Comparison of ENCODE assay signal across 8 mouse cellular contexts in genomic region chr7:126762471-126763008, GRCm38 (mm10). TPM values are rescaled to one million over a fixed set of nuclear protein-coding genes. Genes with fewer than 3 reads are reported as not detected.
A peak's percentile ranks its signal among the peaks of the same experiment; 100 is the strongest.
DNase-seq lines count a peak whose midpoint lies in the region; ATAC-seq and TF ChIP-seq lines count a peak whose summit lies in the region.

No protein-coding gene starts in this region.

- peak overlapping the region; percentile 67 for H3K9ac ChIP-seq in heart, embryonic 13.5 days
- H3K9ac ChIP-seq in forebrain, embryonic 16.5 days (replicated peaks; ENCODE audit: low read depth, low read length), result peak overlapping the region; percentile 48
- H3K9ac ChIP-seq in midbrain, embryonic 11.5 days (ENCODE audit: low read length), result no peak overlapping the region; the same call in 1 of the 2 replicates

- H3K36me3 ChIP-seq in heart, embryonic 13.5 days, result peaks cover 58% of the 10 kb centered on the region
- peaks cover 8% of the 10 kb centered on the region; the same call in 1 of the 2 replicates for H3K36me3 ChIP-seq in forebrain, embryonic 16.5 days (ENCODE audit: control insufficient read depth, insufficient read depth)
- H3K36me3 ChIP-seq in midbrain, embryonic 11.5 days (ENCODE audit: control insufficient read depth, insufficient read depth, low read length), result peaks cover 15% of the 10 kb centered on the region

- no peak for TF ChIP-seq CTCF in brain, embryonic 14.5 days (IDR thresholded peaks at IDR 0.05; ENCODE audit: borderline replicate concordance, extremely low read depth, insufficient read depth, insufficient read length)

- WGBS in heart, embryonic 13.5 days, result 47% methylated on average over 17 of the region's 17 CpGs
- 53% methylated on average over 17 of the region's 17 CpGs for WGBS in forebrain, embryonic 16.5 days
- WGBS in midbrain, embryonic 11.5 days, result 80% methylated on average over 17 of the region's 17 CpGs

- DNase-seq in heart, adult 11 months, result no peak
- DNase-seq in brain, embryonic 14.5 days (ENCODE audit: low read depth), result peak; percentile 53
- peak; percentile 67 for DNase-seq in midbrain, embryonic 11.5 days (ENCODE audit: low spot score, missing footprints)
- DNase-seq in urinary bladder, postnatal 36 days (ENCODE audit: low spot score in 2 of 2), result no peak
- DNase-seq in adrenal gland, postnatal 10 days, result no peak
- no peak for DNase-seq in spleen, postnatal 4 days (ENCODE audit: low spot score in 2 of 2)

- H3K9me3 ChIP-seq in heart, embryonic 13.5 days, result no peaks in the 10 kb centered on the region
- no peaks in the 10 kb centered on the region for H3K9me3 ChIP-seq in forebrain, embryonic 16.5 days (ENCODE audit: control insufficient read depth, low read length)
- no peaks in the 10 kb centered on the region for H3K9me3 ChIP-seq in midbrain, embryonic 11.5 days (ENCODE audit: control insufficient read depth, low read length)

- ATAC-seq in heart, embryonic 13.5 days (ENCODE audit: extremely low read depth, insufficient number of reproducible peaks, low FRiP score, low TSS enrichment), result no peak
- ATAC-seq in forebrain, embryonic 16.5 days, result peak; percentile 12; the same call in 1 of the 2 replicates
- no peak for ATAC-seq in midbrain, embryonic 11.5 days (ENCODE audit: low FRiP score)

- H3K27me3 ChIP-seq in heart, embryonic 13.5 days (replicated peaks), result no peaks in the 10 kb centered on the region
- H3K27me3 ChIP-seq in forebrain, embryonic 16.5 days (replicated peaks; ENCODE audit: control insufficient read depth, insufficient read depth, low read length), result no peaks in the 10 kb centered on the region
- H3K27me3 ChIP-seq in midbrain, embryonic 11.5 days (ENCODE audit: control insufficient read depth, insufficient read depth, low read length), result no peaks in the 10 kb centered on the region

- H3K27ac ChIP-seq in heart, embryonic 13.5 days (replicated peaks), result no peak overlapping the region
- peak overlapping the region; percentile 84 for H3K27ac ChIP-seq in forebrain, embryonic 16.5 days (ENCODE audit: low read length)
- H3K27ac ChIP-seq in midbrain, embryonic 11.5 days (ENCODE audit: low read depth, low read length), result no peak overlapping the region

- peak overlapping the region; percentile 29 for H3K4me2 ChIP-seq in heart, embryonic 13.5 days
- H3K4me2 ChIP-seq in forebrain, embryonic 16.5 days (ENCODE audit: low read length), result peak overlapping the region; percentile 54
- no peak overlapping the region for H3K4me2 ChIP-seq in midbrain, embryonic 11.5 days

- H3K4me1 ChIP-seq in heart, embryonic 13.5 days, result peaks cover 35% of the 10 kb centered on the region
- H3K4me1 ChIP-seq in forebrain, embryonic 16.5 days (replicated peaks; ENCODE audit: control insufficient read depth, insufficient read depth, low read length), result peaks cover 36% of the 10 kb centered on the region
- H3K4me1 ChIP-seq in midbrain, embryonic 11.5 days (ENCODE audit: control insufficient read depth, insufficient read depth, low read length), result peaks cover 9% of the 10 kb centered on the region

- H3K4me3 ChIP-seq in heart, embryonic 13.5 days, result no peak overlapping the region
- H3K4me3 ChIP-seq in forebrain, embryonic 16.5 days (replicated peaks; ENCODE audit: low read length), result peak overlapping the region; percentile 36
- H3K4me3 ChIP-seq in midbrain, embryonic 11.5 days (ENCODE audit: low read depth, low read length), result no peak overlapping the region

- no peak for TF ChIP-seq POLR2A in brain, embryonic 14.5 days (IDR thresholded peaks at IDR 0.05; ENCODE audit: borderline replicate concordance, extremely low read depth, insufficient read depth, insufficient read length, poor library complexity, severe bottlenecking)

RNA-seq across cellular contexts. Expression of gene Mapk3, which starts 3.1 kb away (rescaled TPM):
- 57.5 and 65.5 TPM in 2 replicates for polyA plus RNA-seq in heart, embryonic 13.5 days (2015; fragmentation: Nextera tagmentation; extraction: Ambion mirVana)
- 224 and 233 TPM in 2 replicates for polyA plus RNA-seq in brain, embryonic 14.5 days (2012; rRNA removed)
- 98.2 and 100.0 TPM in 2 replicates for polyA plus RNA-seq in forebrain, embryonic 16.5 days (2015; fragmentation: Nextera tagmentation; extraction: Ambion mirVana)
- polyA plus RNA-seq in midbrain, embryonic 11.5 days (2014; fragmentation: Nextera tagmentation; extraction: Ambion mirVana), result 41.0 and 45.2 TPM in 2 replicates
- total RNA-seq in adrenal gland, postnatal 10 days (2021), result 100 to 1,000 TPM; 125 to 158 TPM

RNA-seq across cellular contexts. Expression of gene Gdpd3, which starts 3.6 kb away (rescaled TPM):
- 1.2 and 1.4 TPM in 2 replicates for polyA plus RNA-seq in heart, embryonic 13.5 days (2015; fragmentation: Nextera tagmentation; extraction: Ambion mirVana)
- polyA plus RNA-seq in brain, embryonic 14.5 days (2012; rRNA removed), result 9.2 and 14.6 TPM in 2 replicates
- polyA plus RNA-seq in forebrain, embryonic 16.5 days (2015; fragmentation: Nextera tagmentation; extraction: Ambion mirVana), result 1.3 and 2.6 TPM in 2 replicates
- 0.57 and 0.86 TPM in 2 replicates for polyA plus RNA-seq in midbrain, embryonic 11.5 days (2014; fragmentation: Nextera tagmentation; extraction: Ambion mirVana)
- 1 to 10 TPM; 3.4 to 8.6 TPM for total RNA-seq in adrenal gland, postnatal 10 days (2021)

RNA-seq across cellular contexts. Expression of gene Ypel3, which starts 14.2 kb away (rescaled TPM):
- 79.1 and 86.2 TPM in 2 replicates for polyA plus RNA-seq in heart, embryonic 13.5 days (2015; fragmentation: Nextera tagmentation; extraction: Ambion mirVana)
- polyA plus RNA-seq in brain, embryonic 14.5 days (2012; rRNA removed), result 181 and 258 TPM in 2 replicates
- polyA plus RNA-seq in forebrain, embryonic 16.5 days (2015; fragmentation: Nextera tagmentation; extraction: Ambion mirVana), result 199 and 202 TPM in 2 replicates
- polyA plus RNA-seq in midbrain, embryonic 11.5 days (2014; fragmentation: Nextera tagmentation; extraction: Ambion mirVana), result 87.8 and 91.5 TPM in 2 replicates
- 100 to 1,000 TPM; 140 to 147 TPM for total RNA-seq in adrenal gland, postnatal 10 days (2021)

RNA-seq across cellular contexts. Expression of gene Tbx6, which starts 18.7 kb away (rescaled TPM):
- polyA plus RNA-seq in heart, embryonic 13.5 days (2015; fragmentation: Nextera tagmentation; extraction: Ambion mirVana), result 0.32 and 0.33 TPM in 2 replicates
- polyA plus RNA-seq in brain, embryonic 14.5 days (2012; rRNA removed), result 1.6 and 2.3 TPM in 2 replicates
- polyA plus RNA-seq in forebrain, embryonic 16.5 days (2015; fragmentation: Nextera tagmentation; extraction: Ambion mirVana), result 0.73 and 0.86 TPM in 2 replicates
- polyA plus RNA-seq in midbrain, embryonic 11.5 days (2014; fragmentation: Nextera tagmentation; extraction: Ambion mirVana), result 0.20 and 0.43 TPM in 2 replicates
- total RNA-seq in adrenal gland, postnatal 10 days (2021), result 1 to 10 TPM in 1 of 2 experiments, under 1 TPM in 1; 0.60 to 1.2 TPM

RNA-seq across cellular contexts. Expression of gene Ppp4c, which starts 29.8 kb away (rescaled TPM):
- 151 and 166 TPM in 2 replicates for polyA plus RNA-seq in heart, embryonic 13.5 days (2015; fragmentation: Nextera tagmentation; extraction: Ambion mirVana)
- 219 and 232 TPM in 2 replicates for polyA plus RNA-seq in brain, embryonic 14.5 days (2012; rRNA removed)
- polyA plus RNA-seq in forebrain, embryonic 16.5 days (2015; fragmentation: Nextera tagmentation; extraction: Ambion mirVana), result 196 and 202 TPM in 2 replicates
- 335 and 336 TPM in 2 replicates for polyA plus RNA-seq in midbrain, embryonic 11.5 days (2014; fragmentation: Nextera tagmentation; extraction: Ambion mirVana)
- 100 to 1,000 TPM; 103 to 107 TPM for total RNA-seq in adrenal gland, postnatal 10 days (2021)

Comparison
In these comparisons a context has a peak if more than half of its experiments do, and no peak if none do; other contexts are left out.
1. DNase-seq: peak in brain, embryonic 14.5 days (single experiment) and midbrain, embryonic 11.5 days (single experiment); none in heart, adult 11 months (single experiment), urinary bladder, postnatal 36 days (0 of 2), adrenal gland, postnatal 10 days (single experiment) and spleen, postnatal 4 days (0 of 2).